Mouse (Mus musculus) MEL (cell line): Measurements from ENCODE around the gene Kndc1. TPM values are rescaled to one million over a fixed set of nuclear protein-coding genes. Genes with fewer than 3 reads are reported as not detected.

Source experiments
- DNase-seq: peaks from one replicate; pipeline ENCODE4 v3.0.0; 2011; ENCODE audit warnings: low read depth, low spot score
- H3K27ac ChIP-seq: 2 replicates; pipeline ENCODE4 v1.5.1; 2012; ENCODE audit warnings: low read depth, mild to moderate bottlenecking, control low read depth, low read length, moderate library complexity; ENCODE audit not compliant: control insufficient read depth
- H3K27me3 ChIP-seq, 2 experiments: fragments of 150-350 bp in 1 of 2; sonication (generic) in 1 of 2; 2 replicates each; pipeline ENCODE4 v1.6.1; 2012; ENCODE audit warnings: low read length in 2 of 2, mild to moderate bottlenecking in 2 of 2, improper control_type of control experiment in 1 of 2, moderate library complexity in 1 of 2; ENCODE audit not compliant: insufficient read depth in 2 of 2, control insufficient read depth in 1 of 2
- H3K36me3 ChIP-seq, 2 experiments: 2 replicates each; pipeline ENCODE4 v1.6.1; 2012 to 2014; ENCODE audit warnings: low read length in 2 of 2, improper control_type of control experiment in 1 of 2, inconsistent platforms in 1 of 2, mild to moderate bottlenecking in 1 of 2; ENCODE audit not compliant: insufficient read depth in 2 of 2, control insufficient read depth in 1 of 2
- H3K4me1 ChIP-seq, 2 experiments: fragments of 150-350 bp in 1 of 2; sonication (generic) in 1 of 2; 2 replicates each; pipeline ENCODE4 v1.6.1; 2012; ENCODE audit warnings: low read length in 2 of 2, improper control_type of control experiment in 1 of 2, mild to moderate bottlenecking in 1 of 2; ENCODE audit not compliant: insufficient read depth in 2 of 2, control insufficient read depth in 1 of 2
- H3K4me3 ChIP-seq, 2 experiments: fragments of 150-350 bp in 1 of 2; sonication (generic) in 1 of 2; 2 replicates each; pipeline ENCODE4 v1.5.1; 2012; ENCODE audit warnings: low read depth in 2 of 2, low read length in 2 of 2, mild to moderate bottlenecking in 2 of 2, moderate library complexity in 2 of 2, control low read depth in 1 of 2, improper control_type of control experiment in 1 of 2; ENCODE audit not compliant: control insufficient read depth in 1 of 2, insufficient read depth in 1 of 2
- H3K79me2 ChIP-seq: 2 replicates; pipeline ENCODE4 v1.6.1; 2012; ENCODE audit warnings: mild to moderate bottlenecking, low read length, moderate library complexity; ENCODE audit not compliant: control insufficient read depth, poor library complexity, insufficient read depth
- H3K9ac ChIP-seq: 2 replicates; pipeline ENCODE4 v1.6.1; 2012; ENCODE audit warnings: low read depth, mild to moderate bottlenecking, control low read depth, low read length, moderate library complexity; ENCODE audit not compliant: control insufficient read depth, poor library complexity, severe bottlenecking
- H3K9me3 ChIP-seq: fragments of 150-350 bp; sonication (generic); replicated peaks from 2 replicates; pipeline ENCODE4 v1.6.1; 2012; ENCODE audit warnings: mild to moderate bottlenecking, low read length, improper control_type of control experiment, moderate library complexity; ENCODE audit not compliant: insufficient read depth
- BHLHE40 ChIP-seq: IDR thresholded peaks from 2 replicates; pipeline ENCODE4 v1.6.1; 2012; ENCODE audit warnings: low read depth, mild to moderate bottlenecking, inconsistent platforms, low read length, improper control_type of control experiment, borderline replicate concordance
- CHD1 ChIP-seq: IDR thresholded peaks from 2 replicates; pipeline ENCODE4 v1.6.1; 2012; ENCODE audit warnings: low read depth, mild to moderate bottlenecking, inconsistent platforms, low read length, improper control_type of control experiment
- CTCF ChIP-seq, 3 experiments: IDR thresholded peaks in 2 of 3; conservative IDR thresholded peaks in 1 of 3; 2 replicates each; pipeline ENCODE4 v1.5.1; 2011 to 2012; ENCODE audit warnings: low read length in 3 of 3, low read depth in 2 of 3, mild to moderate bottlenecking in 2 of 3, improper control_type of control experiment in 1 of 3, inconsistent platforms in 1 of 3, mixed read lengths in 1 of 3, moderate library complexity in 1 of 3; ENCODE audit not compliant: control insufficient read depth in 1 of 3, insufficient read depth in 1 of 3, poor library complexity in 1 of 3, severe bottlenecking in 1 of 3
- E2F4 ChIP-seq: IDR thresholded peaks from 2 replicates; pipeline ENCODE4 v1.6.1; 2011; ENCODE audit warnings: low read depth, low read length, improper control_type of control experiment, borderline replicate concordance
- EP300 ChIP-seq, 2 experiments: IDR thresholded peaks; 2 replicates each; pipeline ENCODE4 v1.6.1; 2011; ENCODE audit warnings: improper control_type of control experiment in 2 of 2, low read length in 2 of 2, low read depth in 1 of 2, mild to moderate bottlenecking in 1 of 2
- GABPA ChIP-seq: IDR thresholded peaks from 2 replicates; pipeline ENCODE4 v1.6.1; 2012; ENCODE audit warnings: low read depth, mild to moderate bottlenecking, inconsistent platforms, low read length, improper control_type of control experiment, moderate library complexity
- GATA1 ChIP-seq: IDR thresholded peaks from 2 replicates; pipeline ENCODE4 v1.6.1; 2011; ENCODE audit warnings: low read depth, low read length, improper control_type of control experiment
- KAT2A ChIP-seq: conservative IDR thresholded peaks from 2 replicates; pipeline ENCODE4 v1.6.1; 2012; ENCODE audit warnings: low read depth, low read length, improper control_type of control experiment, inconsistent platforms
- MXI1 ChIP-seq: IDR thresholded peaks from 2 replicates; pipeline ENCODE4 v1.6.1; 2011; ENCODE audit warnings: mild to moderate bottlenecking, low read depth, low read length, improper control_type of control experiment
- MYC ChIP-seq: IDR thresholded peaks from 2 replicates; pipeline ENCODE4 v1.6.1; 2011; ENCODE audit warnings: low read depth, mild to moderate bottlenecking, low read length, improper control_type of control experiment, moderate library complexity
- NRF1 ChIP-seq: IDR thresholded peaks from 2 replicates; pipeline ENCODE4 v1.6.1; 2014; ENCODE audit warnings: low read depth, mild to moderate bottlenecking, inconsistent platforms, low read length, improper control_type of control experiment, moderate library complexity; ENCODE audit not compliant: poor library complexity, insufficient read depth, severe bottlenecking
- POLR2A ChIP-seq, 2 experiments: IDR thresholded peaks; 2 replicates each; pipeline ENCODE4 v1.6.1; 2011 to 2012; ENCODE audit warnings: low read length in 2 of 2, mild to moderate bottlenecking in 2 of 2, control low read depth in 1 of 2, improper control_type of control experiment in 1 of 2, low read depth in 1 of 2, moderate library complexity in 1 of 2; ENCODE audit not compliant: control insufficient read depth in 1 of 2, insufficient read depth in 1 of 2, poor library complexity in 1 of 2
- POLR2AphosphoS5 ChIP-seq: IDR thresholded peaks from 2 replicates; pipeline ENCODE4 v1.6.1; 2012; ENCODE audit warnings: low read depth, borderline replicate concordance, mild to moderate bottlenecking, inconsistent platforms, low read length, moderate library complexity, mixed read lengths
- RCOR1 ChIP-seq: IDR thresholded peaks from 2 replicates; pipeline ENCODE4 v1.6.1; 2012; ENCODE audit warnings: low read depth, mild to moderate bottlenecking, inconsistent platforms, low read length, improper control_type of control experiment
- SIN3A ChIP-seq: IDR thresholded peaks from 2 replicates; pipeline ENCODE4 v1.6.1; 2012; ENCODE audit warnings: low read length, improper control_type of control experiment, inconsistent platforms
- SMC3 ChIP-seq: IDR thresholded peaks from 2 replicates; pipeline ENCODE4 v1.6.1; 2011; ENCODE audit warnings: low read depth, low read length, improper control_type of control experiment
- TAL1 ChIP-seq: IDR thresholded peaks from 2 replicates; pipeline ENCODE4 v1.6.1; 2012; ENCODE audit warnings: mild to moderate bottlenecking, inconsistent platforms, low read length, moderate library complexity, mixed read lengths
- TBP ChIP-seq: IDR thresholded peaks from 2 replicates; pipeline ENCODE4 v1.8.0; 2011; ENCODE audit warnings: low read depth, low read length, improper control_type of control experiment
- USF2 ChIP-seq, 2 experiments: IDR thresholded peaks; 2 replicates each; pipeline ENCODE4 v1.6.1; 2011 to 2012; ENCODE audit warnings: improper control_type of control experiment in 2 of 2, low read length in 2 of 2, borderline replicate concordance in 1 of 2, inconsistent platforms in 1 of 2, low read depth in 1 of 2, mild to moderate bottlenecking in 1 of 2; ENCODE audit not compliant: insufficient read depth in 1 of 2
- ZC3H11A ChIP-seq: IDR thresholded peaks from 2 replicates; pipeline ENCODE4 v1.6.1; 2012; ENCODE audit warnings: low read depth, mild to moderate bottlenecking, inconsistent platforms, low read length, improper control_type of control experiment
- ZMIZ1 ChIP-seq: IDR thresholded peaks from 2 replicates; pipeline ENCODE4 v1.6.1; 2012; ENCODE audit warnings: low read depth, mild to moderate bottlenecking, inconsistent platforms, low read length, improper control_type of control experiment, moderate library complexity
- ZNF384 ChIP-seq: IDR thresholded peaks from 2 replicates; pipeline ENCODE4 v1.6.1; 2012; ENCODE audit warnings: low read depth, mild to moderate bottlenecking, inconsistent platforms, low read length, improper control_type of control experiment
- polyA plus RNA-seq, 2 experiments: library from polyadenylated mRNA; stranded (reverse) in 1 of 2; unstranded in 1 of 2; fragments of >175 nt in 1 of 2; fragments of >200 nt in 1 of 2; gene quantifications; 2 replicates each; pipeline versions ENCODE4 v1.2.1 to v1.2.4; 2012; ENCODE audit warnings: low replicate concordance in 2 of 2, low read depth in 1 of 2; ENCODE audit not compliant: insufficient read length in 2 of 2, insufficient read depth in 1 of 2, missing spikeins in 1 of 2
- total RNA-seq: library from RNA; depleted of rRNA; stranded (reverse); fragments of 300-350 nt; gene quantifications from 2 replicates; pipeline ENCODE4 v1.2.3, GENCODE M21; 2012

Kndc1 gene
- total and polyA plus RNA-seq, 3 experiments: not detected

DNA sequence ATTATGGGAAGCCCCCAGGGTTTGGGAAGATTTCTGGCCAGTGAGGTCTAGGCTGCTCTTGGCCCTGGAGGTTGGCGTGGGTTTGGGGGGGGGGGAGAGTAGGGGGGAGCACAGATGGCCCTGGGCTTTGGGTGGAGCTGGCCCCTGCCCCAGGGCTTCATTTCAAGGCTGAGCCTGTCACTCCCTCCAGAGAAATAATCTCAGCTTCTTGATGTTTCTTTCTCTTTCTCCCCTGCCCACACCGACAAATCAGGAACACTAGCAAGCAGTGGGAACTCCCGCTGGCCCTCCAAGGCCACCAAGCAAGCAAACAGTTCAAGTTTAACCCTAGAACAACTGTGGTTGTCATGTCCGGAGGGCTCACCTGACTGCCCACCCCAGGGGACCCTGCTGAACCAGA lies 69.3 kb downstream of the Kndc1 start:
- Histone ChIP-seq H3K27ac (no peak overlapping the region), H3K9me3 (no peaks in the 10 kb centered on the region), H3K36me3 (no peaks in the 10 kb centered on the region), H3K79me2 (no peaks in the 10 kb centered on the region), H3K9ac (no peak overlapping the region), H3K4me1 (no peaks in the 10 kb centered on the region), H3K27me3 (no peaks in the 10 kb centered on the region), H3K4me3 (no peak overlapping the region)
- no peak for TF ChIP-seq BHLHE40
- no peak for TF ChIP-seq MYC
- no peak for TF ChIP-seq USF2 (IDR thresholded peaks at IDR 0.05; ENCODE audit: borderline replicate concordance in 1 of 2, insufficient read depth in 1 of 2, low read depth in 1 of 2, low read length in 2 of 2)
- TF ChIP-seq POLR2A (IDR thresholded peaks at IDR 0.05; ENCODE audit: control insufficient read depth in 1 of 2, insufficient read depth in 1 of 2, low read depth in 1 of 2, low read length in 2 of 2, poor library complexity in 1 of 2): no peak
- TF ChIP-seq TAL1: no peak
- no peak for DNase-seq

DNA sequence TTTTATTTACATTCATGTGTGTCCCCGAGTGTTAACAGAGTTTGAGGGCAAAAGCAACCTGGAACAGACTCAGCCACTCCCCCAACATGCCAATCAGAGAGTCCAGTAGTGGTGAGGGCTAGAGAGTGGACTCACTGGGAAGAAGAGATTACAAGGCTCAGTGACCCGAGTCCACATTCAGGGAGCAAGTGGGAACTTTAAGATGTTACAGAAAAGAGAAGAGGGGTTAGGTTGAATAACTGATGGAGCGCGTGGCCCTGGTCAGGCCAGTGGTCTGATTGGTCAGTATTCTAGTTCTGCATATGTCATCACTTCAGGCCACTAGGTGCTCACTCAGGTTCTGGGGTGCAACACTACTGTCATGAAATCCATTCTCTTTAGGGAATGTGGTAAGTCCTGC lies 72.7 kb downstream of the Kndc1 start:
- no peak for DNase-seq
- H3K36me3 ChIP-seq: peaks cover 0 to 8% of the 10 kb centered on the region in 2 experiments; a peak in 2 of 4 replicates
- peaks cover 0 to 16% of the 10 kb centered on the region in 2 experiments; a peak in 2 of 4 replicates for H3K4me1 ChIP-seq
- no peak for TF ChIP-seq MXI1
- no peaks in the 10 kb centered on the region for H3K27me3 ChIP-seq
- H3K79me2 ChIP-seq: no peaks in the 10 kb centered on the region
- H3K9ac ChIP-seq: no peak overlapping the region
- H3K27ac ChIP-seq: no peak overlapping the region
- no peaks in the 10 kb centered on the region for H3K9me3 ChIP-seq
- no peak overlapping the region for H3K4me3 ChIP-seq

DNA sequence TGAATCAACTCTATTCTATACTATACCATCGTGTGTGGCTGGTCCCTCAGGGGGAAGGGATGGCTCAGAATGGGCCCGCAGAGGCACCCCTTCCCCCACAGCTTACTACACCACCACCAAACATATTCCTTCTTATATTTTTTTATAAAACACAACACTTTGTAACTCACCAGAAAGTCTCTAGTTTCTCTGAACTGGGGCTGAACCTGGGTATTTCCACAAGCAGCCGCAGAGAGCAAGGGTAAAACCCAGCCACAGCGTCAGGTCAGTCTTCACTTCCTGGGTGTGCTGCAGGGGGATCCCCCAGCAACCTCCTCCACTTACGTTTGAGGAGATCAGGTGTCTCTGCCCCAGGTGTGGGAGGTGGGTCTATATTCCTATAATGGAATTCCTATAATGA lies 73.9 kb downstream of the Kndc1 start:
- H3K4me1 ChIP-seq: peaks cover 0 to 18% of the 10 kb centered on the region in 2 experiments; a peak in 3 of 4 replicates
- H3K9ac ChIP-seq: no peak overlapping the region
- no peak for TF ChIP-seq GATA1
- no peak for TF ChIP-seq KAT2A
- TF ChIP-seq CTCF (IDR thresholded peaks at IDR 0.05 in 2 of 3, conservative IDR thresholded peaks at IDR 0.05 in 1 of 3; ENCODE audit: control insufficient read depth in 1 of 3, insufficient read depth in 1 of 3, low read depth in 2 of 3, low read length in 3 of 3, poor library complexity in 1 of 3, severe bottlenecking in 1 of 3): no peak
- TF ChIP-seq ZNF384: no peak
- no peak for TF ChIP-seq ZC3H11A
- no peak for TF ChIP-seq EP300 (IDR thresholded peaks at IDR 0.05; ENCODE audit: low read depth in 1 of 2, low read length in 2 of 2)
- no peak for TF ChIP-seq BHLHE40
- TF ChIP-seq USF2 (IDR thresholded peaks at IDR 0.05; ENCODE audit: borderline replicate concordance in 1 of 2, insufficient read depth in 1 of 2, low read depth in 1 of 2, low read length in 2 of 2): no peak
- no peak for TF ChIP-seq POLR2A (IDR thresholded peaks at IDR 0.05; ENCODE audit: control insufficient read depth in 1 of 2, insufficient read depth in 1 of 2, low read depth in 1 of 2, low read length in 2 of 2, poor library complexity in 1 of 2)
- TF ChIP-seq E2F4: no peak
- TF ChIP-seq MYC: no peak
- TF ChIP-seq POLR2AphosphoS5: no peak
- no peak for TF ChIP-seq RCOR1
- TF ChIP-seq CHD1: no peak
- no peak for TF ChIP-seq SMC3
- no peak for TF ChIP-seq ZMIZ1
- no peak for TF ChIP-seq NRF1
- no peak for TF ChIP-seq TBP
- no peak for TF ChIP-seq SIN3A
- no peak for TF ChIP-seq GABPA
- no peaks in the 10 kb centered on the region for H3K79me2 ChIP-seq
- no peak overlapping the region for H3K4me3 ChIP-seq
- DNase-seq: no peak
- H3K36me3 ChIP-seq: peaks cover 0 to 13% of the 10 kb centered on the region in 2 experiments; a peak in 2 of 4 replicates
- no peaks in the 10 kb centered on the region for H3K9me3 ChIP-seq
- H3K27me3 ChIP-seq: no peaks in the 10 kb centered on the region
- H3K27ac ChIP-seq: no peak overlapping the region
